Mouse (Mus musculus): ENCODE measurements around the gene Wdr72.

Gene Wdr72

GRCm38 (mm10) chr9:74241292-74241691 lies 131.1 kb downstream of the Wdr72 start:
- in situ Hi-C loops (cut with MboI, MseI): no loop called here

- in situ Hi-C loops (cut with MboI, MseI): no loop called here
Measured at GRCm38 (mm10) chr9:74248084-74248483, 137.9 kb downstream of the Wdr72 start.

GRCm38 (mm10) chr9:74249486-74249885 lies 139.3 kb downstream of the Wdr72 start:
- in situ Hi-C loops (cut with MboI, MseI): no loop called here

GRCm38 (mm10) chr9:74250522-74250921 lies 140.4 kb downstream of the Wdr72 start:
- in situ Hi-C loops (cut with MboI, MseI): no loop called here

- in situ Hi-C loops (cut with MboI, MseI): no loop called here
Measured at GRCm38 (mm10) chr9:74258389-74258788, 148.2 kb downstream of the Wdr72 start.

GRCm38 (mm10) chr9:74277752-74278385 lies 167.7 kb downstream of the Wdr72 start:
- in situ Hi-C loops (cut with MboI, MseI): no loop called here

GRCm38 (mm10) chr9:74282072-74282471 lies 171.9 kb downstream of the Wdr72 start:
- in situ Hi-C loops (cut with MboI, MseI): no loop called here

GRCm38 (mm10) chr9:74286210-74286609 lies 176.1 kb downstream of the Wdr72 start:
- in situ Hi-C loops (cut with MboI, MseI): no loop called here

- in situ Hi-C loops (cut with MboI, MseI): no loop called here
Measured at GRCm38 (mm10) chr9:74294479-74294878, 184.3 kb downstream of the Wdr72 start.

- in situ Hi-C loops (cut with MboI, MseI): no loop called here
Measured at GRCm38 (mm10) chr9:74318771-74319170, 208.6 kb downstream of the Wdr72 start.

GRCm38 (mm10) chr9:74324089-74324924 lies 214.2 kb downstream of the Wdr72 start:
- in situ Hi-C loops (cut with MboI, MseI): no loop called here

GRCm38 (mm10) chr9:74324925-74325295 lies 214.8 kb downstream of the Wdr72 start:
- in situ Hi-C loops (cut with MboI, MseI): no loop called here

GRCm38 (mm10) chr9:74325981-74326380 lies 215.8 kb downstream of the Wdr72 start:
- in situ Hi-C loops (cut with MboI, MseI): no loop called here

GRCm38 (mm10) chr9:74328821-74329220 lies 218.7 kb downstream of the Wdr72 start:
- in situ Hi-C loops (cut with MboI, MseI): no loop called here

- in situ Hi-C loops (cut with MboI, MseI): no loop called here
Measured at GRCm38 (mm10) chr9:74330706-74331495, 220.7 kb downstream of the Wdr72 start.

GRCm38 (mm10) chr9:74332321-74332720 lies 222.2 kb downstream of the Wdr72 start:
- in situ Hi-C loops (cut with MboI, MseI): no loop called here
